Mouse (Mus musculus): Measurements from ENCODE around the gene Aifm1.

- no peak for TF ChIP-seq GABPA (IDR thresholded peaks at IDR 0.05; ENCODE audit: insufficient replicate concordance, low read depth, low read length)
- TF ChIP-seq MAFK (IDR thresholded peaks at IDR 0.05; ENCODE audit: insufficient replicate concordance, low read length): no peak
- TF ChIP-seq HCFC1 (IDR thresholded peaks at IDR 0.05; ENCODE audit: low read depth, low read length): no peak
- no peak for TF ChIP-seq UBTF (IDR thresholded peaks at IDR 0.05; ENCODE audit: low read depth, low read length)
- TF ChIP-seq POLR2A (IDR thresholded peaks at IDR 0.05; ENCODE audit: low read depth, low read length): no peak
- TF ChIP-seq NRF1 (IDR thresholded peaks at IDR 0.05; ENCODE audit: low read depth, low read length): no peak
Observed at GRCm38 (mm10) chrX:48462297-48462696, 51.1 kb downstream of the Aifm1 start.
